Mouse (Mus musculus): ENCODE measurements around the gene Clp1. TPM values are rescaled to one million over a fixed set of nuclear protein-coding genes. Genes with fewer than 3 reads are reported as not detected.

The Clp1 gene
- polyA plus RNA-seq, 1 experiment, result 11.4 TPM

DNA sequence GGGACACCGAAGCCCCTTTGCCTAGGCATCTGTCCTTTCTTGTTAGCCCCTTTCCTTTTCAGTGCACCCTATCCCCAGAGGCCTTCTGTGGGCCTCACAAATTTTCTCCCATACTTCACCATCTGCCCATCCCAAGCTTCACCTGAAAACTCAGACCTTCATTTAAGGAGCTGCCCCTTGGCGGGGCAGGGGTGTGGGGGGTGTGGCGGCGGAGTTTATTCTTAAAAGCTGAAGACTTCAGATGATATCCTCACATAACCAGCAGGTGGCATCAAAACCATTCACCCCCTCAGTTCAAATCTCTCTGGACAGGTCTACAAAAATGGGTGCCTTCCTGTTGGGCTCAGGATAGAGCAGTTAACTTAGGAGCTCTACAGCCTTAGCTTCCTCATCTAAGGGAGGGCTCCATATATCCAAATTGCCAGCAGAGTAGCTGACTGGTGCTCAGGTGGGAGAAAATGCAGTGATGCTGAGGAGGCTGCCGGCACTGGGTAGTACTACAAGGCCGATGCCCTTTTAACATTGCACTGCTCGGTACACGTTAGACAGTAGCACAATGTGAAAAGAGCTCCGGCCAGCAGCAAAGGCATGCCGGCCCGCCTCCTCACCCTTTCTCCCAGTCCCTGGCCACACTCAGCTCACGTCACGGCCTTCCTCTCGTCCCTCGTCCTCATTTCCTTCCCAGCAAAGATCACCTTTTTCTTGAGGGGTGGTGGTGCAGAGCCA is 13.6 kb upstream of the Clp1 start:
- Histone ChIP-seq H3K36me3 (ENCODE audit: control insufficient read depth, insufficient read depth, low read length) (no peaks in the 10 kb centered on the region), H3K27ac (ENCODE audit: insufficient read depth, low read depth, low read length) (no peak overlapping the region), H3K4me3 (ENCODE audit: low read depth, low read length) (no peak overlapping the region), H3K27me3 (ENCODE audit: control insufficient read depth, insufficient read depth, low read length) (peaks cover 16% of the 10 kb centered on the region), H3K4me1 (ENCODE audit: control insufficient read depth, insufficient read depth, insufficient read length, low read length) (peaks cover 11% of the 10 kb centered on the region)
- WGBS, result 83% methylated on average over 15 of the region's 15 CpGs
- peak; percentile 27; the same call in 1 of the 2 replicates for TF ChIP-seq CTCF (IDR thresholded peaks at IDR 0.05; ENCODE audit: extremely low read depth, insufficient read length, insufficient replicate concordance, low read depth, low read length)
- no peak for TF ChIP-seq POLR2A (IDR thresholded peaks at IDR 0.05; ENCODE audit: low read depth, low read length)

DNA sequence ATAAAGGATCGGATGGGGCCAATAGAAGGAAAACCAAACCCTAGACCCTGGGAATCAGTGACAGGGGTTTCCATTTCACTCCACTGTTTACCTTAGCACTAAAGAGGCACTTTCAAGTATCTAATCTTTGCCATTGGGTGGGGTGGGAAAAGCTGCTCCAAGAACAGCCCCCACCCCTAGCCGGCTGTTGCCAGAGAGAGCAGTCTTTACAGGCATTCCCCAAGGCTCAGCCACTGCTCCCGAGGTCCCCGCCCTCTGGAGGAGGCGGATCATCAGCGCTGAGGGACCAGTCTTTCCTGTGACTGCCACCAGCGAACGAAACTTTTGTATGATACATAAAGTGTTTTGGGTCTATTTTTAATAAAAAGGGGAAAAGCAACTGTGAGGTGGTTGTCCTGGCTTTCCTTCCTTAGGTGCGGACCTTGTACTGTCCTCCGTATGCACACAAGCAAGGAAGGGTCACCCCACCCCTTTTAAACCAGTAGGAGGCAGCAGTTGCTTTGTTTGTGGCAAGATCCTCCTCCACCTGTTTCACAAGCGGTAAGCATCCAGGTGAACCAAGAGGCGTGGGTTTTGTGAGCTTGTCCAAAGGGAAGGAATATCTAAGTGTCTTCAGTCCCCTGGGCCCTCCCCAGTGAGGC is 11.2 kb upstream of the Clp1 start:
- Histone ChIP-seq H3K36me3 (ENCODE audit: control insufficient read depth, insufficient read depth, low read length) (no peaks in the 10 kb centered on the region), H3K27me3 (ENCODE audit: control insufficient read depth, insufficient read depth, low read length) (peaks cover 31% of the 10 kb centered on the region), H3K4me3 (ENCODE audit: low read depth, low read length) (peak overlapping the region; percentile 45), H3K27ac (ENCODE audit: insufficient read depth, low read depth, low read length) (no peak overlapping the region), H3K4me1 (ENCODE audit: control insufficient read depth, insufficient read depth, insufficient read length, low read length) (peaks cover 5% of the 10 kb centered on the region; the same call in 1 of the 2 replicates)
- 3% methylated on average over 12 of the region's 12 CpGs for WGBS
- no peak for TF ChIP-seq POLR2A (IDR thresholded peaks at IDR 0.05; ENCODE audit: low read depth, low read length)
- peak; percentile 77; the same call in 1 of the 2 replicates for TF ChIP-seq CTCF (IDR thresholded peaks at IDR 0.05; ENCODE audit: extremely low read depth, insufficient read length, insufficient replicate concordance, low read depth, low read length)

DNA sequence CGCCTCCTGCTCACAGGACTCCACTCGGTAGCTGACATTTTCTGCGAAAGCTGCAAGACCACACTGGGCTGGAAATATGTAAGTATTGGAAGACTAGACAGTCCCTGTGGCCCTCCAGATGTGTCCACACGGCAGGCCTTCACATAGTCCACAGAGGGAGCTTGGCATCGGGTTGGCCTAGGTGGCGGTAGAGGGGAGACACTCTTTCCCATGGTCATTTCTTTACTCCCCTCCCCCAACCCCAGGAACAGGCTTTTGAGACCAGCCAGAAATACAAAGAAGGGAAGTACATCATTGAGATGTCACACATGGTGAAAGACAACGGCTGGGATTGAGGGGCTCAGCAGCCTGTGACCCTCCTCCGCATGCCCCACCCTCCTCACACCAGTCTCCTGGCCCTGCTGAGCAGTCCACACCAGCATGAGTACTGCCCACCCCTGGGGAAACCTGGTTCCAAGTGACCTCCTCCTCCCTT is 10.3 kb upstream of the Clp1 start:
- WGBS, result 38% methylated on average over 8 of the region's 8 CpGs
- Histone ChIP-seq H3K27ac (ENCODE audit: insufficient read depth, low read depth, low read length) (no peak overlapping the region), H3K4me1 (ENCODE audit: control insufficient read depth, insufficient read depth, insufficient read length, low read length) (peaks cover 3% of the 10 kb centered on the region; the same call in 1 of the 2 replicates), H3K4me3 (ENCODE audit: low read depth, low read length) (no peak overlapping the region), H3K27me3 (ENCODE audit: control insufficient read depth, insufficient read depth, low read length) (peaks cover 31% of the 10 kb centered on the region), H3K36me3 (ENCODE audit: control insufficient read depth, insufficient read depth, low read length) (no peaks in the 10 kb centered on the region)
- TF ChIP-seq CTCF (IDR thresholded peaks at IDR 0.05; ENCODE audit: extremely low read depth, insufficient read length, insufficient replicate concordance, low read depth, low read length), result no peak
- TF ChIP-seq POLR2A (IDR thresholded peaks at IDR 0.05; ENCODE audit: low read depth, low read length), result no peak

DNA sequence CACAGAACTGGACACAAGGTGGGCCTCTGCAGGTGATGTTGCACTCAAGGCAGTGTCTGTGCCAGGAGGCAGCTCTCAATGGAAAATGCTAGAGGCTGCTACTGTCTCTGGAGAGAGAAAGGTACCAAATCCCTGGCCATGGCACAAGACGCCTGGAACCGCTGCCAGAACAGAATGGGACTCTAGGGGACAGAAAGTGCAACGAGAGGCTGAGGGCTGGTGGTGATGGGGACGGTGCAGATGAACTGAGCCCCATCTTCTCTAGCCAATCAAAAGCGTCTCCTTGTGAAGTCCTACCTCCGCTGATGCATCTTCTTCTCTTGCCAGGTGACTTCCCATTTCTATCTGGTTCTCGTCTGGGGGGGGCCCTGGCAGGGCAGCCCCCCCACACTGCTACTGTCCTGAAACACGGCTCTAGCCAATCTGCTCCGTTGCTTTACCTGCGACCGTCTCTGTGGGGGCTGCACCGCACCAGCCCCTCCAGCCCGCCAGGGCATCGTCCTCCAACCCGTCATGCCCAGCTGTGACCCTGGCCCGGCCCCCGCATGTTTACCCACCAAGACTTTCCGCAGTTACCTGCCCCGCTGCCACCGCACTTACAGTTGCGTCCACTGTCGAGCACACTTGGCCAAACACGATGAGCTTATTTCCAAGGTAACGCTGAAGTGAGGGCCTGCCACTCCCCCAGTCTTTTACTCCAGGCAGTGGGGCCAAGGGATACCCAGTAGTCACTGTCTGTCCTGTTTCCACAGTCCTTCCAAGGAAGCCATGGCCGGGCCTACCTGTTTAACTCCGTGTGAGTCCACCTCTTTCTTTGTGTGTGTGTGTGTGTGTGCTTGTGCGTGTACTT is 9.4 kb upstream of the Clp1 start:
- Histone ChIP-seq H3K36me3 (ENCODE audit: control insufficient read depth, insufficient read depth, low read length) (no peaks in the 10 kb centered on the region), H3K4me3 (ENCODE audit: low read depth, low read length) (no peak overlapping the region), H3K4me1 (ENCODE audit: control insufficient read depth, insufficient read depth, insufficient read length, low read length) (no peaks in the 10 kb centered on the region; the same call in 1 of the 2 replicates), H3K27me3 (ENCODE audit: control insufficient read depth, insufficient read depth, low read length) (peaks cover 31% of the 10 kb centered on the region), H3K27ac (ENCODE audit: insufficient read depth, low read depth, low read length) (no peak overlapping the region)
- WGBS, result 12% methylated on average over 27 of the region's 27 CpGs
- TF ChIP-seq CTCF (IDR thresholded peaks at IDR 0.05; ENCODE audit: extremely low read depth, insufficient read length, insufficient replicate concordance, low read depth, low read length) (no peak), POLR2A (IDR thresholded peaks at IDR 0.05; ENCODE audit: low read depth, low read length) (no peak)

DNA sequence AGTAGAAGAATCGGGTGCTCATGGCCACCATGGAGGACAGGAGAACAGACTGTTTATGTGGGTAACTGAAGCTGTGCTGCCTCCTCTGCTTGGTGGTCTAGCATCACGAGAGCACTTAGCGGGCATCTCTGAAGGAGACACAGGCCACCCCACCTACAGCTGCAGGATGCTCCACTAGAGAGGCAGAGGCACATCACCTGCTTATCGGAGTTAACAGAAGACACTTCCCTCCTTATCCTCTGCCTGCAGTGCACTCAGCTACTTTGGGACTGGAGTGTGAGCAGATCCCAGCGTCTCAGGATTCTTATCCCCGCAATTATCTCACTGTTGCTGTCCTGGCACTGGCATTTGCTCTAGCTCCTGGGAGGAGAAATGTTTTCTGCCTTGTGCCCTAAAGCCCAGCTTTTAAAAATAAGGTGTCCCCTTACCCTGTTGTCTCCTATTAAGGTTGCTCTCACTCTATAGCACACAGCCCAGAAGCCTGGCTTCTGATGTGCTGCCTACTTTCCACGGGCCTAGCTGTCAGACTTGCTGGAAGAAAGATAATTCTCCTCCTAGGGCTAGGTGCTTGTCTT is 8.3 kb upstream of the Clp1 start:
- TF ChIP-seq CTCF (IDR thresholded peaks at IDR 0.05; ENCODE audit: extremely low read depth, insufficient read length, insufficient replicate concordance, low read depth, low read length) (no peak), POLR2A (IDR thresholded peaks at IDR 0.05; ENCODE audit: low read depth, low read length) (no peak)
- Histone ChIP-seq H3K36me3 (ENCODE audit: control insufficient read depth, insufficient read depth, low read length) (no peaks in the 10 kb centered on the region), H3K27ac (ENCODE audit: insufficient read depth, low read depth, low read length) (no peak overlapping the region), H3K4me3 (ENCODE audit: low read depth, low read length) (no peak overlapping the region), H3K27me3 (ENCODE audit: control insufficient read depth, insufficient read depth, low read length) (peaks cover 31% of the 10 kb centered on the region), H3K4me1 (ENCODE audit: control insufficient read depth, insufficient read depth, insufficient read length, low read length) (no peaks in the 10 kb centered on the region; the same call in 1 of the 2 replicates)
- 21% methylated on average over 7 of the region's 7 CpGs for WGBS

DNA sequence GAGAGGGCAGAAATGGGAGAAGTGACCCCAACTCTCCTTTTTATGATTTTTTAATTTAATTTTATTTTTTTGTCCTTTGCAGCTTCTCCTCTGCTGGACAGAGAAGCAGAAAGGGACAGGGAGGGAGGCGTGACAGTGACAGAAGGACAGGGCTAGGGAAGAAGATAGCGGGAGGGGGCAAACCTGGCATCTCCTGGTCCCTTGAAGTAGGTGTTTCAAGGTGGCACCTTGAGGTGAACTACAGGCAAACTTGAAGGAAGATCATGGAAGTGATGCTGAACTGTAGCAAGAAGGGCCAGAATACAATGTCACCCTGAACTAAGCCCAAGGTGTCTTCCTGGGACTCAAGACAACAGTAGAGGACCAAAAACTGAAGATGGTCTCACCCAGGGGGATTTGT is 7.8 kb upstream of the Clp1 start:
- Histone ChIP-seq H3K4me3 (ENCODE audit: low read depth, low read length) (no peak overlapping the region), H3K36me3 (ENCODE audit: control insufficient read depth, insufficient read depth, low read length) (no peaks in the 10 kb centered on the region), H3K27ac (ENCODE audit: insufficient read depth, low read depth, low read length) (no peak overlapping the region), H3K27me3 (ENCODE audit: control insufficient read depth, insufficient read depth, low read length) (peaks cover 31% of the 10 kb centered on the region), H3K4me1 (ENCODE audit: control insufficient read depth, insufficient read depth, insufficient read length, low read length) (no peaks in the 10 kb centered on the region; the same call in 1 of the 2 replicates)
- TF ChIP-seq POLR2A (IDR thresholded peaks at IDR 0.05; ENCODE audit: low read depth, low read length) (no peak), CTCF (IDR thresholded peaks at IDR 0.05; ENCODE audit: extremely low read depth, insufficient read length, insufficient replicate concordance, low read depth, low read length) (no peak)
- 11% methylated on average over 2 of the region's 2 CpGs for WGBS
